Mouse (Mus musculus) skeletal muscle tissue, adult 2 months (tissue): Measurements from ENCODE around the gene Rrp1.
"Not testable (repeated sequence)": the region's sequence is repeated elsewhere in the genome, so short reads cannot be mapped to it uniquely, and the experiment has no call there.

Experiments
- DNase-seq: peaks from one replicate; pipeline ENCODE4 v3.0.0-alpha.2; 2012; ENCODE audit warnings: low read depth, low spot score

Rrp1 gene

GRCm38 (mm10) chr10:78425181-78426041, 12.6 kb upstream of the Rrp1 start, which contains the start of gene Cstb:
Cstb (plus strand) TSS chr10:78425669.
- DNase-seq = peak; percentile 55

DNA sequence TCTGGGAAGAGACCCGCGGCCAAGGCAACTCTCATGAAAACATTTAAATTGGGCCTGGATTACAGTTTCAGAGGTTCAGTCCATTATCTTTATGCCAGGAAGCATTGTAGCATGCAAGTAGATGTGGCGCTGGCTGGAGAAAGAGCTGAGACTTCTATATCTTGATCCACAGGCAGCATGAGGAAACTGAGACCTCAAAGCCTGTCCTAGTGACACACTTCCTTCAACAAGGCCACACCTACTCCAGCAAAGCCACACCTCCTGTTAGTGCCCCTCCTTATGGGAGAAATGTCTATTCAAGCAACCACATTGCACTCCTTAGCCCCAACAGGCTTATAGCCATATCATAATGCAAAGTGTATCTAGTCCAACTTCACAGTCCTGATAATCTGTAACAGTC, 9.8 kb upstream of the Rrp1 start:
- DNase-seq = no peak

DNA sequence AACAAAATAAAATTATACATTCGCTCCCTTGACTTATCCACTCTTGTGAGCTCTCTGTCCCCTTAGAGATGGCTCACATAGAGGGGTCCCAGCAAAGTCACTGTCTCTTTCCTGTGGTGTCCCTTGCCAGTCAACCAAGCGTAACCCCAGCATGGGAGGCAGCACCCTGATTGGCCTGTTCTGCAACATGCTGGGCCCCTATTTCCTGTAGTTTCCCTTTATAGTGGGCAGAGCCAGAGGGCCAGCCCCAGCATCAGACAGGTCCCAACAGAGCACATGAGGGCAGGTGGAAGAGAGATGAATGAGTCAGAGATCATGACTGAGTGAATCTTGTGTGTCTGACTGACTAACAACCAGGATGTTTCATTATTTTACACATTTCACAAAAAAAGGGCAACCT, 8.1 kb upstream of the Rrp1 start:
- no peak for DNase-seq

- no peak for DNase-seq
Measured at GRCm38 (mm10) chr10:78418791-78419190, 5.9 kb upstream of the Rrp1 start.

GRCm38 (mm10) chr10:78417888-78418287, 5.0 kb upstream of the Rrp1 start:
- DNase-seq = no peak

- not testable (repeated sequence) for DNase-seq
Measured at GRCm38 (mm10) chr10:78414936-78415335, 2.1 kb upstream of the Rrp1 start.

GRCm38 (mm10) chr10:78413152-78413520, 293 bp upstream of the Rrp1 start:
- DNase-seq = no peak

DNA sequence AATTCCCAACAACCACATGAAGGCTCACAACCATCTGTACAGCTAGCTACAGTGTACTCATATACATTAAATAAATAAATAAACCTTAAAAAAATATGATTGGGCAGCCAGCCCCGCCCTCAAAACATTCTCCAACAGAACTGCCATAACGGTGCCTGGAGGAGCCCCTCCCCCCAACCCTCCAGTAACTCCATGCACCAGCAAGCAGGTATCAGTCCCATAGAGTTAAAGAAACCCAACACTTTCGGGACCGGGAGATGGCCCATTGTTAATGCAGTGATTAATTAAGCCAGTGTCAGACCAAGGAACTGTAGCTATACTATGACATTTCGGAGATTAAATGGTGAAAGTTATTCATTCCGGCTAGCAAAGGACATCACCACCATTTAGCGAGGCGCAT, 992 bp downstream of the Rrp1 start:
- DNase-seq = no peak

DNA sequence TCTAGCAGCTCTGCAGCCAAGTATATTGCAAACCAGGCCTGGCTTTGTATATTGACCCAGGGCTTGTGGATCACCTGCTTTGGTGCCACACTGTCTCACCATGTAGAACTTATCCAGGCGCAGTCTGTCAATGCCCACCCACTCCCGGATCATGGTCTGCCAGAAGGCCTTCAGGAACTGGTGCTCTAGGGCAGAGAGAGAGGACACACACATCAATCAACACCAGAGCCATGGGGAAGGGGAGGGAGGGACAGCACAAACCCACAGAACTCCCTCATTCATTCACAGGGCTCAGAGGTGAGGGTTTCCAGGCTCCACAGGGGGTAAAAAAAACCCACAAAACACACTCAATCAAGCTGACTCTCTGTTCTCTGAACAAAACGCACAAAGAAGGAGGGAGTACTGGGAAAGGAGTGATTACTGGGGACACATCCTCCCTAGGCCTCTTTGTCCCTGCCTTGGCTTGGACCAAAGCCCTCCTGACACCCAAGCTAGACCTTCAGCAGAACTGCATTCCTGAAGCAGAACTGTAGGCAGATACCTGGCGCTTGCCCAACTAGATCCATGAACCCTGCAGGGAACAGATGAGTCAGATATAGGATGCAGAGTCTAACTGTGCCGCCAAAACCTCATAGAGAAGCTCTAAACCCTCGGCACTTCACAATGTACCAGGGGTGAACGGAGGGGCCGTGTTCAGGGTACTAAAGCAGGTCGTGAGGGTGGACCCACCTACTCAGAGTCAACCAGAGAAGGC, 3.6 kb downstream of the Rrp1 start:
- no peak for DNase-seq

- no peak for DNase-seq
Measured at GRCm38 (mm10) chr10:78407132-78407531, 5.7 kb downstream of the Rrp1 start.

GRCm38 (mm10) chr10:78406152-78406551, 6.7 kb downstream of the Rrp1 start:
- no peak for DNase-seq

DNA sequence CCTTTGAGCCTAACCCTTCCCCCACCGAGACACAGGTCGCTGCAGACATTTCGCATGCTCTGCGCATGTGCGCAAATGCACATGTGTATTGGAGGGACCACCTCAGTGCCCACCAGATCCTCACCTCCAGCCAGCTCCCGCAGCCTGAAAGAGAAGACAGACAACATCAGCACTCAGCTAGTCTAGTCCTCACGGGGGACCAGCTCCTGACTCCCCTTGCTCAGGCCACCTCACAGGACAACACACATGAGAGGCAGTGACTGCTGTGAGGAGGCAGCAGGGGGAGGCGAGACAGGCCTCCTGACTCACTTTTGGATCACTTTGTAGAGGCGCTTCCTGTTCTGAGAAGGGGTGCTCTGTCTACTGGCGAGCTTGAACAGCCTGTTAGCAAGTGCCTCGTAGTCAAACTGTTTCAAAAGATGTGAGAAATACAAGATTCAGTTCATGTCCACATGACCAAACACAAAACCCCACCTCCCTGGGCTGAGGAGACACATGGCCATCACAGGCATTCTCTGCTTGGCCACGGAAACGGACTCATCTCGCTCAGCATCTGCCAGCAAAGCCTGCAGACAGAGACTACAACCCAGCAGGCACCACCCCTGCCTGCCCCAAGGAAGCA, 10.4 kb downstream of the Rrp1 start:
- DNase-seq = no peak

- DNase-seq = no peak
Measured at GRCm38 (mm10) chr10:78401127-78401526, 11.7 kb downstream of the Rrp1 start.

DNA sequence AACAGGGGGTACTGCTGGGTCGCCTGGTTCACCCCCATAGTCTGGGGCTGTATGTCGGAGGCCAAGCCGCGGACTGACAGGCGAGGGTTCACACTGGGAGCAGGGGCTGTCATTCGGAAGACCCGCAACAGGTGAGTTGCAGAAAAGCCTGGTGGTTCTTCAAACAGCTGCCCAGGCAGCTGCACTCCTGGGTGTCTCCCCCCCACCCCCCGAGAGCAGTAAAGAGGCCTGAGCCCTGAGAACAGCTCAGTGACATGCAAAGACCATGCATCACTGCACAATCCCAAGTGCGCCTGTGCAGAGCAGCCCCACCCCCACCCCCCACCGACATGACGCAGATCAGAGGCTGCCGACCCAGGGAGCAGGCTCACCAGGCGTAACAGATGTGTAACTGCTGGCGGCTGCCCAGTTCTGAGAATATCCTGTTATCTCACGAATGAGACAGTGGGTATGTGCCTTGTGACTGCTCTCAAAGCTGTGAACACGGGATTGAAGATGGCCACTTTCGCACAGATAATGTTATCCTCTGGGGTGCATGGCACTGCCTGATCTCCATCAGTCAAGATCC, 13.7 kb downstream of the Rrp1 start:
- no peak for DNase-seq

DNA sequence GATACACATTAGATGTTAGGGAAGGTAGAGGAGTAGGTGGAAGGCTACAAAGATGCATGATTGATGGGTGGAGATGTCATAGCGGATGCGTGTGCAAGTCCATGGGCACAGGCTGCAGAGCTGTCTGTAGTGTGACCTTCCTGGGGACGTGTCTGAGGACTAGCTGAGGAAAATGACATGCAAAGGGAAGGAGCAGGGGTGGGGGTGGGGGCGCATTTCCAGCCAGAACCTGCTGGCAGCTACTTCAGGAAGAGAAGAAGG, 16.3 kb downstream of the Rrp1 start:
- no peak for DNase-seq

DNA sequence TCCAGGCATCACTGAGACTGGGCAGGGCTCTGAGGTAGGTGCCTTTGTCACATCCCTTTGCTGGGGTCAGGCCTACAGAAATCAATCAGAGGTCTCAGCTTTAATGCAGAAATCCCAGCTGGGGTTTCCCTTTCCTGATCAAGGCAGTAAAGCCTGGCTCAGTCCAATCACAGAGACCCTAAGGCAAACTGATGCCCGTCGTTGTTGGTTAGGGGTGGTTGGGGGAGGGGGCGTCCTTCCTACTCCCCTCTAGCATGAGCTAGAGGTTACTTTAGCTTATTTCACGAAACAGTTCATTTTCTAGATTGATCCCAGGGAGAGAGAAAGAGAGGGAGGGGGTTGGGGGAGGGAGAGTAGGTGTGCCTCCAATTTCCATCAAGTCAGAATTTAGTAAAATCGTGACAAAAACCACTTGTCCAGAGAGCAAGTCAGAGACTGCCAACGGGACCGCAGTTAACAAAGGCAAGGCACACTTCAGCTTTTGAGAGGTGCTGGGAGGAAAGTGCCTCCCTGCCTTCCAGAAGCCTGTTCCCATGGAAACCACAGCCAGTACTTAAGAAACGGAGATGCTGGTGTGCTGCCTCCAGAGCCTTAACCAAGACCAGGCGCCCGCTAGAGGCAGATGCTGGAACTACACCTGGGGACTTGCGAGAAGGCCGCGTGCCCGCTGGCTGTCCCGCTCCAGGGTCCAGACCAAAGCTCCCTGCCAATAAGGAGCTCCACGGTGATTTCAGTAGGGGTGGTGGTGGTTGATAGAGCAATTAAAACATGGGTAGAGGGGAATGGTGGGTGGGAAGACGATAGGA, 16.8 kb downstream of the Rrp1 start:
- peak; percentile 78 for DNase-seq

GRCm38 (mm10) chr10:78395377-78395776, 17.5 kb downstream of the Rrp1 start:
- DNase-seq = no peak

GRCm38 (mm10) chr10:78392072-78392471, 20.8 kb downstream of the Rrp1 start:
- DNase-seq = peak; percentile 64

DNA sequence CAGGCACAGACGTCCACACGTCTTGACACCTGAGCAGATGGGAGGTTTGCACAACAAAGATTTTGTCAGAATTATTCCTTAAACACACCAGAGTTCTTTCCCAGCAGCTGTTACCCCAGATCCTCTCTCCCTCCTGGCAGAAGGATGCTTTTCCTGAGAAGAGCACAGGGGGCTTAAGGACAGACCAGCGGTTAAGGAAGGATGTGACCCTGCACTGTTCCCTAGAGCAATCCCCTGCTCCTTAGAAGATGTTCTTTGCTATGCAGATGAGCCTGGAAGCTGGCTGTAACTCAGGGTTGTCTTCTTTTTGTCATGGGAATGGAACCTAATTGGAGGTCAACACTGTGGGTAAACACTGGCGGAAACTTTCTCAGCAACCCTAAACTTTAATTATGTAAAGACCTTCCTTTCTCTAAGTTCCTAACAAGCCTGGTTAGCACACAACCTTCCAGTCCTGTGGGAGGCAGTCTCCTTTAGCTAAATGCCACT, 21.8 kb downstream of the Rrp1 start:
- DNase-seq = no peak

- DNase-seq = no peak
Measured at GRCm38 (mm10) chr10:78388216-78388980, 24.4 kb downstream of the Rrp1 start.

DNA sequence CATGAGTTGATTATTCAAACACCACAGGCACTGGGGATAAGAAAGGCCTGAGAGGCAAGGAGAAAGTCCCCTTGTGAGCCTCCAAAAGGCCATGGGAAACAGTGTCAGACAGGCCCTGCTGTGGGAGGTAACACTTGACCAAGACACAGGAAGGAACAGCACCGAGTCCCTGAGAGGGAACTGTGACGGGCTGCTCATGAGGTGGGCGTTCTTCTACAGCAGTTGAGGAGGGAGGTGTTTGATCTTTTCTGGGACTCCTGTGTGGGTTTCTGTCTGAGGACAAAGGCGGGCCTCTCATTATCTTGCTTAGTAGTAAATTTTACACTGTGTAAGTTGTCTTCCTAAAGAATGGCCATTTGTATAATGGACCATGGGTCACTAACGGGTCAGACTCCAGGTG, 27.3 kb downstream of the Rrp1 start:
- DNase-seq = no peak
